Mouse (Mus musculus) kidney, adult 2 months (tissue): Measurements from ENCODE around the gene Rad17. TPM values are rescaled to one million over a fixed set of nuclear protein-coding genes. Genes with fewer than 3 reads are reported as not detected.

ENCODE experiments used
- DNase-seq: peaks from one replicate; pipeline ENCODE4 v3.0.0; 2021
- H3K27ac ChIP-seq: fragments of 200-500 bp; 2 replicates; pipeline ENCODE4 v1.5.1; 2012; ENCODE audit warnings: low read depth, low read length, control low read depth, inconsistent platforms; ENCODE audit not compliant: insufficient read depth
- H3K27me3 ChIP-seq: fragments of 200-500 bp; replicated peaks from 2 replicates; pipeline ENCODE4 v1.6.1; 2012; ENCODE audit warnings: mild to moderate bottlenecking, moderate library complexity, low read length, inconsistent platforms; ENCODE audit not compliant: control insufficient read depth, insufficient read depth
- H3K36me3 ChIP-seq: fragments of 200-500 bp; 2 replicates; pipeline ENCODE4 v1.6.1; 2012; ENCODE audit warnings: mild to moderate bottlenecking, moderate library complexity, low read length, inconsistent platforms; ENCODE audit not compliant: control insufficient read depth, insufficient read depth
- H3K4me1 ChIP-seq: fragments of 200-500 bp; 2 replicates; pipeline ENCODE4 v1.6.1; 2011; ENCODE audit warnings: low read length; ENCODE audit not compliant: control insufficient read depth, insufficient read depth
- H3K4me3 ChIP-seq: fragments of 200-500 bp; 2 replicates; pipeline ENCODE4 v1.5.1; 2011; ENCODE audit warnings: mild to moderate bottlenecking, low read depth, low read length, control low read depth; ENCODE audit not compliant: insufficient read depth
- CTCF ChIP-seq: fragments of 200-500 bp; conservative IDR thresholded peaks from 2 replicates; pipeline ENCODE4 v1.5.1; 2011; ENCODE audit warnings: low read depth, mild to moderate bottlenecking, control low read depth, low read length, moderate library complexity, mixed read lengths; ENCODE audit not compliant: insufficient read depth, insufficient read length
- POLR2A ChIP-seq: fragments of 200-500 bp; IDR thresholded peaks from one replicate; pipeline ENCODE4 v1.6.1; 2011; ENCODE audit warnings: low read depth, low read length, control low read depth
- WGBS: fragments of 180-500 bp; shearing (Covaris S2); methylation state at CpG from one replicate; pipeline ENCODE4 v1.1.7; 2018; 5-methylcytosine and 5-hydroxymethylcytosine counted together
- polyA plus RNA-seq: library from polyadenylated mRNA; depleted of rRNA; stranded (reverse); fragments of >200 nt; gene quantifications from 2 replicates; pipeline ENCODE4 v1.2.3, GENCODE M21; 2012

Gene Rad17
- polyA plus RNA-seq, 1 experiment = 5.2 TPM

- Histone ChIP-seq H3K27ac (peak overlapping the region; percentile 19; the same call in 1 of the 2 replicates), H3K4me3 (no peak overlapping the region), H3K36me3 (no peaks in the 10 kb centered on the region; the same call in 1 of the 2 replicates), H3K4me1 (no peaks in the 10 kb centered on the region), H3K27me3 (no peaks in the 10 kb centered on the region)
- no peak for TF ChIP-seq CTCF
- no peak for TF ChIP-seq POLR2A
- no peak for DNase-seq
- 58% methylated on average over 8 of the region's 8 CpGs for WGBS
These were observed 49.8 kb downstream of the Rad17 start for GRCm38 (mm10) chr13:100601034-100601433.

DNA sequence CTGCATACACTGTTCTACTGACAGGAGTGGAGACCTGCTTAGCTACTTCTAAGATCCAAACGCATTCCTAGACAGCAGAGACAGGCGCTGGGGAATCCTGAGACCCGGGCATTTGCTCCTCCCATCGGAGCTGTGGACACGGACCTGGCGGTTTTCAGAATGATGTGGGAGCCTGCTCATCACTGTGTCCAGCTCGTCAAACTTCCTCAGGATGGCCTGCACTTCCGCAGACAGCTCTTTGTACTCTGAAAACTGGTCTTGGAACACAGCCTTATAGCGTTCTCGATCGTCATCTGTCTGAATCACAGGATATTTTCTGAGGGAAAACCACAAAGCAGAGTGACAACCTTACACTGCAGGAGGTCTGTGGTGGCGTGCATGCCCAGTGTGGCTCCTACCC lies 50.5 kb downstream of the Rad17 start:
- 69% methylated on average over 12 of the region's 12 CpGs for WGBS
- no peak overlapping the region for H3K4me3 ChIP-seq
- H3K4me1 ChIP-seq = no peaks in the 10 kb centered on the region
- no peaks in the 10 kb centered on the region; the same call in 1 of the 2 replicates for H3K36me3 ChIP-seq
- TF ChIP-seq POLR2A (no peak), CTCF (no peak)
- DNase-seq = no peak
- H3K27ac ChIP-seq = no peak overlapping the region
- no peaks in the 10 kb centered on the region for H3K27me3 ChIP-seq

- no peak overlapping the region for H3K4me3 ChIP-seq
- no peak overlapping the region for H3K27ac ChIP-seq
- H3K4me1 ChIP-seq = no peaks in the 10 kb centered on the region; the same call in 1 of the 2 replicates
- TF ChIP-seq POLR2A (no peak), CTCF (no peak)
- no peak for DNase-seq
- 77% methylated on average over 9 of the region's 9 CpGs for WGBS
- H3K36me3 ChIP-seq = no peaks in the 10 kb centered on the region; the same call in 1 of the 2 replicates
- H3K27me3 ChIP-seq = no peaks in the 10 kb centered on the region
These were observed 53.6 kb downstream of the Rad17 start for GRCm38 (mm10) chr13:100597284-100597683.

- no peak overlapping the region for H3K4me3 ChIP-seq
- no peak overlapping the region for H3K27ac ChIP-seq
- WGBS = 62% methylated on average over 3 of the region's 3 CpGs
- no peaks in the 10 kb centered on the region for H3K27me3 ChIP-seq
- H3K4me1 ChIP-seq = no peaks in the 10 kb centered on the region; the same call in 1 of the 2 replicates
- no peaks in the 10 kb centered on the region; the same call in 1 of the 2 replicates for H3K36me3 ChIP-seq
- no peak for DNase-seq
- TF ChIP-seq CTCF = no peak
- TF ChIP-seq POLR2A = no peak
These were observed 55.3 kb downstream of the Rad17 start for GRCm38 (mm10) chr13:100595552-100595885.

DNA sequence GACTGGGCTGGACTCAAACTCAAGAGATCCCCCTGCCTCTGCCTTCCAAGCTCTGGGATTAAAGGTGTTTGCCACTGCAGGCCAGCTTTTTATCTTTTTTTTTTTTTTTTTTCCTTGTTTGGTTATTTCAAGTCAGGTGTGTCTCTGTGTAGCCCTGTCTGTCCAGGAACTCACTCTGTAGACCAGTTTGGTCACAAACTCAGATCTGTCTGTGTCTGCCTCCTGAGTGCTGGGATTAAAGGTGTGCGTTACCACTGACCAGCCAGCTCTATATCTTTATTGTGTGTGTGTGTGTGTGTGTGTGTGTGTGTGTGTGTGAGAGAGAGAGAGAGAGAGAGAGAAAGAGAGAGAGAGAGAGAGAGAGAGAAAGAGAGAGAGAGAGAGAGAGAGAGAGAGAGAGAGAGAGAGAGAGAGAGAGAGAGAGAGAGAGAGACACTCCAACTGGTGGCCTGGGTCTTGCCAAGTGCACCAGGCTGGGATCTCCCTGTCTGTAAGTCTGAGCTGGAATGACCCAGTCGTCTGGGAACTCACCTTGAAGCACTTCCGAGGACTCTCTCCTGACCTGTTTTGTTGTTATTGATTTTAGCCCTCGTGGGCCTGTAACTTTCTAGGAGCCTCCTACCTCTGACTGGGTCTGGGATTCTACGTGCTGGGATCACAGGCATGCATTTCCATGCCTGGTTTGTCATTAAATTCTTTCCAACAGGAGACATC lies 55.9 kb downstream of the Rad17 start:
- peak overlapping the region; percentile 42 for H3K27ac ChIP-seq

GRCm38 (mm10) chr13:100594041-100594792 lies 56.6 kb downstream of the Rad17 start:
- WGBS = 56% methylated on average over 12 of the region's 17 CpGs
- Histone ChIP-seq H3K36me3 (no peaks in the 10 kb centered on the region; the same call in 1 of the 2 replicates), H3K4me1 (no peaks in the 10 kb centered on the region; the same call in 1 of the 2 replicates), H3K4me3 (no peak overlapping the region), H3K27ac (peak overlapping the region; percentile 100), H3K27me3 (no peaks in the 10 kb centered on the region)
- TF ChIP-seq POLR2A (no peak), CTCF (no peak)
- peak; percentile 78 for DNase-seq

More for the DNA sequence above, 55.9 kb downstream of the Rad17 start:
- peak; percentile 60 for DNase-seq
- Histone ChIP-seq H3K36me3 (no peaks in the 10 kb centered on the region; the same call in 1 of the 2 replicates), H3K27me3 (no peaks in the 10 kb centered on the region), H3K4me1 (no peaks in the 10 kb centered on the region; the same call in 1 of the 2 replicates), H3K4me3 (no peak overlapping the region)
- TF ChIP-seq POLR2A (no peak), CTCF (no peak)
- 42% methylated on average over 5 of the region's 5 CpGs for WGBS

GRCm38 (mm10) chr13:100588646-100589045 lies 62.2 kb downstream of the Rad17 start:
- no peak for TF ChIP-seq POLR2A
- no peak for DNase-seq
- peak overlapping the region; percentile 56 for H3K4me3 ChIP-seq
- no peaks in the 10 kb centered on the region for H3K4me1 ChIP-seq
- H3K27ac ChIP-seq = peak overlapping the region; percentile 25; the same call in 1 of the 2 replicates
- H3K36me3 ChIP-seq = no peaks in the 10 kb centered on the region
- H3K27me3 ChIP-seq = no peaks in the 10 kb centered on the region
- 74% methylated on average over 12 of the region's 12 CpGs for WGBS
